Mouse (Mus musculus) ovary, postnatal 36 days (tissue): ENCODE measurements around the gene Nup205.

Experiments
- DNase-seq: peaks from one replicate; pipeline ENCODE4 v3.0.0; 2022; ENCODE audit warnings: low spot score, mixed read lengths

Gene Nup205

GRCm38 (mm10) chr6:35288114-35288761 is 111.0 kb downstream of the Nup205 start:
- DNase-seq, result peak; percentile 64

GRCm38 (mm10) chr6:35288920-35289319 is 111.7 kb downstream of the Nup205 start:
- DNase-seq, result no peak

GRCm38 (mm10) chr6:35289676-35290075 is 112.5 kb downstream of the Nup205 start:
- no peak for DNase-seq

DNA sequence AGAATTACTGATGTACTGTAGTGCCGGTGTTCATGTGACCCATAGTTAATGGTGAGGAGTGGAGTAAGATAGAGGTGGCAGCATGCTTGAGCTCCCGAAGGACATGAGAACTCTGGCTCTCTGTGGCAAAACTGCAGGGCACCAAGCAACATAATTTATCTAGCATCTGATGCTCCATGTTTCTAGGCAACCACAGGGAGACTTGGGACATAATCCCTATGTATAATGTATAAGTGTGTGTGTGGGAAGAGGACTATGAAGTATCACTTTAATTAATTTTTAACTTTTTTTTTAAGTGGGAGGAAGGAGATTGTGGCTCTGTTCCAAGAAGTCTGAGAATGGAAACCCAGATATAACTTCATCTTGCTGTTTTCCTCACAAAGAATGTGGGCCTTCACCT is 117.7 kb downstream of the Nup205 start:
- DNase-seq, result no peak

DNA sequence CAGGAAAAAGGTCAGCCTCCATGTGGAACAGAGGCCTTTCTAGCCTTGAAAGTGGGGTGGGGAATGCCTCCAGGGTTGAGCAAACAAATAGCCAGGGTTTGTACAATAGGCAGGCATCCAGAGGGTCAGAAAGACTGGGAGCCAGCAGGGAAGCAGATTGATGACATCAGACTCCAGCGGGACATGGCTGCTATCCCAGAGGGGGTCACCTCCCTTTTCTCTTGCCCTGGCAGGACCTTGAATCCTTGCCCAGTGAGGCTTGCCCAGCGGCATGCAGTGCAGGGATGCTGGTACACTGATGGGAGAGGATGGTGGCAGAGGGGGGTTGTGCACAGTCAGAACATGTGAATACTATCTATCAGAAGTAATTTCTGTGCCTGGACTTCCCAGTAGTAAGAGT is 119.8 kb downstream of the Nup205 start:
- DNase-seq, result peak; percentile 72
